Mouse (Mus musculus) testis, adult 2 months (tissue): ENCODE measurements around the gene Casp3.
"Not testable (repeated sequence)": the region's sequence is repeated elsewhere in the genome, so short reads cannot be mapped to it uniquely, and the experiment has no call there.

Source experiments
- CTCF ChIP-seq: fragments of 200-500 bp; IDR thresholded peaks from 2 replicates; pipeline ENCODE4 v1.5.1; 2012; ENCODE audit warnings: low read depth, mild to moderate bottlenecking, inconsistent platforms, low read length, moderate library complexity; ENCODE audit not compliant: control insufficient read depth, insufficient read depth, insufficient replicate concordance
- POLR2A ChIP-seq: fragments of 200-500 bp; IDR thresholded peaks from 2 replicates; pipeline ENCODE4 v1.6.1; 2012; ENCODE audit warnings: low read depth, mild to moderate bottlenecking, inconsistent platforms, low read length, moderate library complexity; ENCODE audit not compliant: control insufficient read depth

GRCm38 (mm10) chr8:46584328-46584727, 32.8 kb upstream of the Casp3 start:
- TF ChIP-seq POLR2A, CTCF: not testable (repeated sequence)
